Mouse (Mus musculus) forebrain, embryonic 11.5 days (tissue): ENCODE measurements around the gene Epsti1. TPM values are rescaled to one million over a fixed set of nuclear protein-coding genes. Genes with fewer than 3 reads are reported as not detected.

Experiments
- ATAC-seq: fragments of 200-750 bp; cut with Nextera tagmentation; replicated peaks from 2 replicates; pipeline ENCODE4 v1.8.0; 2017; ENCODE audit warnings: moderate TSS enrichment; ENCODE audit not compliant: low FRiP score
- DNase-seq: peaks from one replicate; pipeline ENCODE4 v3.0.0-alpha.2; 2017; ENCODE audit warnings: low spot score
- H3K27ac ChIP-seq: fragments of 300-500 bp; sonication (generic); 2 replicates; pipeline ENCODE4 v1.5.1; 2014; ENCODE audit warnings: low read depth, low read length
- H3K27me3 ChIP-seq: fragments of 300-500 bp; sonication (generic); 2 replicates; pipeline ENCODE4 v1.6.1; 2014; ENCODE audit warnings: mild to moderate bottlenecking, low read length, mixed read lengths; ENCODE audit not compliant: control insufficient read depth, insufficient read depth
- H3K36me3 ChIP-seq: fragments of 300-500 bp; sonication (generic); 2 replicates; pipeline ENCODE4 v1.6.1; 2014; ENCODE audit warnings: mild to moderate bottlenecking, low read length, moderate library complexity, mixed read lengths; ENCODE audit not compliant: control insufficient read depth, insufficient read depth
- H3K4me1 ChIP-seq: fragments of 300-500 bp; sonication (generic); replicated peaks from 2 replicates; pipeline ENCODE4 v1.6.1; 2014; ENCODE audit warnings: low read length, mixed read lengths; ENCODE audit not compliant: control insufficient read depth, insufficient read depth
- H3K4me2 ChIP-seq: fragments of 300-500 bp; sonication (generic); 2 replicates; pipeline ENCODE4 v1.6.1; 2014; ENCODE audit warnings: low read depth, mild to moderate bottlenecking, low read length, moderate library complexity, mixed read lengths; ENCODE audit not compliant: severe bottlenecking
- H3K4me3 ChIP-seq: fragments of 300-500 bp; sonication (generic); 2 replicates; pipeline ENCODE4 v1.5.1; 2014; ENCODE audit warnings: low read depth, low read length
- H3K9ac ChIP-seq: fragments of 300-500 bp; sonication (generic); 2 replicates; pipeline ENCODE4 v1.6.1; 2014; ENCODE audit warnings: low read length
- H3K9me3 ChIP-seq: fragments of 300-500 bp; sonication (generic); 2 replicates; pipeline ENCODE4 v1.6.1; 2016; ENCODE audit warnings: low read length, mixed read lengths; ENCODE audit not compliant: control insufficient read depth
- WGBS: fragments of 180-500 bp; shearing (Covaris S2); extraction: QIAGEN DNeasy Blood & Tissue Kit; methylation state at CpG from one replicate; pipeline ENCODE4 v1.1.7; 2014; 5-methylcytosine and 5-hydroxymethylcytosine counted together
- polyA plus RNA-seq: library from polyadenylated mRNA; unstranded; fragments of >200 nt; fragmentation: Nextera tagmentation; extraction: Ambion mirVana; gene quantifications from 2 replicates; pipeline ENCODE4 v1.2.1, GENCODE M21; 2014

The Epsti1 gene
- polyA plus RNA-seq, 1 experiment from 2014 or later: 0.16 TPM

DNA sequence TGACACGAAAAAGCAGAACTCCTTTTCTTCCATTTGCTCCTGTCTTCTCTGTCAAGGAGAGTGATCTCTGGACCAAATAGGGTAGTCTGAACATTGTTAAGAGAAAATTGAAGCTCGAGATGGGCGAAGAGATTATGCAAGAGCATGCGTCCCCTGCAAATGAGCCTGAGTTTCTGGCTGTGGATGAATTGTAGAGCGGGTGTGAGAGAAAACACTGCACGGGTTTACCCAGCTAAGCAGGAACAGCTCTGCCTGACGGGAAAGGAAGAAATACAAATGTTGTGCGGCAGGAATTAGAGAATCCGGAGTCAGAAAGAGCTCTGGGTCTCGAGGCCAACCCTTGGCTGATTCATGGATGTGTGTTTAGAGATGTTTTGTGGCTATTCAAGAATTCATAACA lies 107.8 kb downstream of the Epsti1 start:
- Histone ChIP-seq H3K27me3 (no peaks in the 10 kb centered on the region), H3K36me3 (no peaks in the 10 kb centered on the region), H3K4me2 (no peak overlapping the region), H3K9me3 (no peaks in the 10 kb centered on the region), H3K9ac (no peak overlapping the region), H3K4me3 (no peak overlapping the region), H3K27ac (no peak overlapping the region), H3K4me1 (no peaks in the 10 kb centered on the region)
- 75% methylated on average over 10 of the region's 10 CpGs for WGBS
- DNase-seq (no peak), ATAC-seq (no peak)

DNA sequence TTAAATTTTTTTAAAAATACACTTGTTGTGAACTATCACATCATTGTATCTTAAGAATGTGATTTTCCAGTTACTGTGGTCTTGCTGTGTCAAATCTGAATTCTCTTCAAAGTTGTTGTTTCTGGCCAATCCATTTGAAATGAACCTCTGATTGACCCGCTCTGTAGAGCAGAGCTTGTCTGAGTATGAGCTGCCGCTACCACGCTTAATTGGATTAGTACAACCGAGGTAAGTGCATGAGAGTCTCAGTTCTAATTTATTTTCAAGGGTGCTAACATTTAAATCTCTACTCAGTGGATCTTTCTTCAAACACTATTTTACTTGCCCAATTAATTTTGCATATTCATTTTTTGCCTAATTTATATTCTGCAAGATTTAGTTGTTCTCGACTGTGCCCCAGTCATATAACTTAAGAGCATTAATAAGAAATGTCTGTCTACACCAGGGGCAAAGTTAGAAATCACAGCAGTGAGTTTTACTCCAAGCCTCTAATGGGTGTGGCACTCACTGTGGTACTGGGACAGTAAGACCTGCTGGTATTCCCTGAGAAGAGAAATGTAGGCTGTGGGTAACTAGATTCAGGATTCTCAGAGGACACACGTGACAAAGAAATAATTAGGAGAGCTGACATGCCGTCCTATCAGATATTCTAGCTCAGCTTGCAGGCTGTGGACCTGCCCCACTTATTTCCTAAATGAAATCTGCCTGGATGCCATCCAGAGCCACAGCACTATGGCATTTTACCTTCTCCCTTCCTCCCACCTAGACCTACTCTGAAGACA lies 111.7 kb downstream of the Epsti1 start:
- Histone ChIP-seq H3K36me3 (no peaks in the 10 kb centered on the region), H3K4me3 (no peak overlapping the region), H3K27ac (no peak overlapping the region), H3K4me2 (no peak overlapping the region), H3K9ac (no peak overlapping the region), H3K4me1 (0 out of 2 replicates have a peak, but pooled peaks cover 4% of the 10 kb centered on the region), H3K9me3 (no peaks in the 10 kb centered on the region), H3K27me3 (peaks cover 7% of the 10 kb centered on the region)
- WGBS: 53% methylated on average over 7 of the region's 7 CpGs
- DNase-seq: no peak
- no peak for ATAC-seq

DNA sequence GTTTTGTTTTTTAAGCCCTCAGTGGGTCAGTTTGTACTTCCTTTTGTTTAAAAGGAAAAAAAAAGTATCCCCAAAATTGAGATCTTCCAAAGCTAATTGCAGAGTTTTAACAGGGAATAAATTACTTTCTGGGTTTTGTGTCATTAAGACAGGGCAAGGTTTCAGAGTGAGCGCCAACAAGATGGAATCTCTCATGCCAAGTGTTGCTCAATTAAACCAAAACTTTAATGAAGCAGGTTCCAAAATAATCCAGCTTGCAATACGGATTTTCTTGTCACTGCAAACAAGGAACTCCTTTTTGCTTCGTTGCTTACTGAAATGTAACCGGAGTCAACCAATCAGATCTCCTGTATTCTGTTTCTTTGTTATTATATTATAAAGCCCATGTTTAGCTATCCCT lies 112.4 kb downstream of the Epsti1 start:
- no peak overlapping the region for H3K9ac ChIP-seq
- WGBS: 62% methylated on average over 4 of the region's 4 CpGs

DNA sequence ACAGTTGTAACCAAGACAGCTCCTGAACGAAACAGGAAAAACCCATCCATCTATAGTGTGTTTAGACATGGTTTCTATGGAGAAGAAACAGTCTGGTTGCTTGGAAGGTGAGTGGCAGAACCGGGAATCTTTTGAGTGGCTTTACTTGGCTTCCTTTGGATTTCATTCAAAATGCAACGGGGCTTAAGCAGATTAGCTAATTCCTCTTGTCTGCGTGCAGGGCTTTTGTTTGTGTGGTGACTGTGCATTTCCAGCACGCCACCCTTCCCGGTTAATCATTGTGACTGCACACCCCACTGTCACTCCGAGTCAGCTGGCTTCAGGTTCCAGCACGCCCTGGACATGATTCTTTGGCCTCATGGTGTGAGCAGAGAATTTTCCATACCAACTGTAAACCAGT lies 115.9 kb downstream of the Epsti1 start:
- Histone ChIP-seq H3K4me3 (no peak overlapping the region), H3K4me2 (no peak overlapping the region), H3K4me1 (0 out of 2 replicates have a peak, but pooled peaks cover 4% of the 10 kb centered on the region), H3K27me3 (peaks cover 11% of the 10 kb centered on the region), H3K27ac (no peak overlapping the region), H3K36me3 (no peaks in the 10 kb centered on the region), H3K9me3 (no peaks in the 10 kb centered on the region), H3K9ac (no peak overlapping the region)
- WGBS: 15% methylated on average over 8 of the region's 8 CpGs
- DNase-seq: peak; percentile 51
- peak; percentile 42 for ATAC-seq

More for the DNA sequence above, 112.4 kb downstream of the Epsti1 start:
- Histone ChIP-seq H3K4me2 (no peak overlapping the region), H3K36me3 (no peaks in the 10 kb centered on the region), H3K4me3 (no peak overlapping the region), H3K27me3 (peaks cover 9% of the 10 kb centered on the region), H3K9me3 (no peaks in the 10 kb centered on the region), H3K4me1 (0 out of 2 replicates have a peak, but pooled peaks cover 4% of the 10 kb centered on the region), H3K27ac (no peak overlapping the region)
- DNase-seq (no peak), ATAC-seq (no peak)

DNA sequence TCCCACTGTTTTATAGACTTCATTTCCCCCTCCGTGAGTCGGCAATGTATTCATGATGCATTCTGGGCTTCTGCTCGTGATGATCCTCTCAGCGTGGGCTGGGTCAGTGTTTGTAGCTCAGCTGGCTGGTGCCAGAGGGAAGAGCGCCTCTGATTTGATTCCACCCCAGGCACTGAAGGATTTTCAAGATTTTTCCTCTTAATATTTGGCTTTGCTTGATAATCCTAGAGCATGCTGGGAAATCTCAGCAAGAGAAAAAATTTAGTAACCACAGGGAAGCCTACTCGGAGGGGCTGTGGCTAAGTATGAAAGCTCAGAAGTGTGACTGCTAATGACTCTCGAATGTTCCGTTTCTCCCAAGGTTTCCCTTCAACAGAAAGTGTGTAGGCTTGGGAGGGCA lies 134.8 kb downstream of the Epsti1 start:
- ATAC-seq (no peak), DNase-seq (no peak)
- Histone ChIP-seq H3K27ac (no peak overlapping the region), H3K4me3 (no peak overlapping the region), H3K36me3 (no peaks in the 10 kb centered on the region), H3K4me1 (no peaks in the 10 kb centered on the region), H3K9me3 (no peaks in the 10 kb centered on the region), H3K4me2 (no peak overlapping the region), H3K27me3 (no peaks in the 10 kb centered on the region), H3K9ac (no peak overlapping the region)
- 84% methylated on average over 8 of the region's 8 CpGs for WGBS

DNA sequence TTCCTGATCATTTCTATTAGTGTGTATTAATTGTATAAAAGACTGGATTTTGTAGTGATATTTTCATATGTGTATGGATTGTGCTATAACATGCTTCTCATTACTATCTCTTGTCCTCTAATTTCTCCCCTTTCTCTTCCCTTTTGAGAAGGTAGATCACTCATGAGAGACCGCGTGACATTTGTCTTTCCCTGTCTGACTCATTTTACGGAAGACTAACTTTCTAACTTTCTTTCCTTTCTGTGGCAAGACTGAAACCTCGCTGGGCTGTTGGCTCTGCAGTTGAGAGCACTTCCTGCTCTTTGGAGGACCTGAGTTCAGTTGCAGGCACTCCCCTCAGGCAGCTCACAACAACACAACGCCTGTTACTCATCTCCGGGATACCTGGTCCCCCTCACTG lies 136.6 kb downstream of the Epsti1 start:
- no peaks in the 10 kb centered on the region for H3K9me3 ChIP-seq
- 89% methylated on average over 6 of the region's 6 CpGs for WGBS
- H3K27me3 ChIP-seq: no peaks in the 10 kb centered on the region
- no peaks in the 10 kb centered on the region for H3K4me1 ChIP-seq
- no peaks in the 10 kb centered on the region for H3K36me3 ChIP-seq
- no peak overlapping the region for H3K27ac ChIP-seq
- H3K9ac ChIP-seq: no peak overlapping the region
- ATAC-seq: no peak
- no peak for DNase-seq
- no peak overlapping the region for H3K4me3 ChIP-seq
- H3K4me2 ChIP-seq: no peak overlapping the region

DNA sequence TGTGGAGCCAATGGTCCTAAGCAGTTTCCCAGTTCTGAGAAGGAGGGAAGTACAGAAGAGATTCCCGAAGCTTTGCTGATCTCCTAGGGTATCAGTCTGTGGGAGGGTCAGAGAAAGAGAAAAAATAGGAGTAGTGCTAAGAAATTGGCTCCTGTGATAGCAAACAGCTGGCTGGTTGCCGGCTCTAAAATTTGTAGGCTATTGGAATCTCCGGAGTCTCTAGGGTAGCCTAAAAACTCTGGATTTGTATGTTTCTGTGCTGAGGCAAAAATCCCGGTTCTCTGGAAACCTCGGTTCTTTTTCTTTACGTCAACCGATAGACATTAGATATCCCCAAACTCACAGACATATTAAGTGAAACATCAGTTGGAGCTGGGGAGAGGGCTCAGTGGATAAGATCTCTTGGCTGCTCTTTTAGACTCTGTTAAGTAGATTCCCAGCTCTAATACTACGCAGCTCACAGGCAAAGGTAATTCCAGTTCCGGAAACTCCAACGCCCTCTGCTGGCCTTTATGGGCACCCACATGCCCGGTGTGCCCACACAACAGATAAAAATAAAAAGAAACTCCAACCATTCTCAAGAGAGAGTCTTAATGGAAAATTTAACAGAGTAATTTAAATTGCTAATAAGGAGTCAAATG lies 138.0 kb downstream of the Epsti1 start:
- no peaks in the 10 kb centered on the region for H3K9me3 ChIP-seq
- H3K27me3 ChIP-seq: no peaks in the 10 kb centered on the region
- H3K4me2 ChIP-seq: no peak overlapping the region
- H3K27ac ChIP-seq: no peak overlapping the region
- WGBS: 81% methylated on average over 11 of the region's 11 CpGs
- DNase-seq: no peak
- H3K9ac ChIP-seq: no peak overlapping the region
- no peaks in the 10 kb centered on the region for H3K36me3 ChIP-seq
- H3K4me1 ChIP-seq: no peaks in the 10 kb centered on the region
- H3K4me3 ChIP-seq: no peak overlapping the region
- ATAC-seq: no peak

DNA sequence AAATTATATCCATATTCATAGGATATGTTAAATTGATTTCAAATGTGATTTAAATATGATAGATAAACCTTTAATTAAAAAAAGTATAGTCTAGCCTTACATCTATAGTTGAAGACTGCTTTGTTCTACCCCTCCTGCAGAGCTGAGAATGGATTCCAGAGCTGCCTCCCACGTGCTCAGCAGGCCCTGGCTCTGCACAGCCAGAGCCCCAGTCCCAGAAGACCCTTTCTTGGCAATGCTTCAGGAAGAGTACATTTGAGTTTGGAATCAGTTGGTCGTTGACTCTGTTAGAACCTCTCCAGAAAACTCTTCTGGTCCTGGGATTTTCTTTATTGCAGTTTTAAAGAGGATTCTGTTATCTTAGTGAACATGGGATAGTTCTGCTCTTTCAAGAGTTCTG lies 139.0 kb downstream of the Epsti1 start:
- no peak overlapping the region for H3K4me3 ChIP-seq
- ATAC-seq (no peak), DNase-seq (no peak)
- no peaks in the 10 kb centered on the region for H3K9me3 ChIP-seq
- WGBS: 41% methylated on average over 2 of the region's 2 CpGs
- no peak overlapping the region for H3K9ac ChIP-seq
- H3K4me1 ChIP-seq: no peaks in the 10 kb centered on the region
- no peak overlapping the region for H3K4me2 ChIP-seq
- H3K36me3 ChIP-seq: no peaks in the 10 kb centered on the region
- H3K27ac ChIP-seq: no peak overlapping the region
- H3K27me3 ChIP-seq: no peaks in the 10 kb centered on the region

DNA sequence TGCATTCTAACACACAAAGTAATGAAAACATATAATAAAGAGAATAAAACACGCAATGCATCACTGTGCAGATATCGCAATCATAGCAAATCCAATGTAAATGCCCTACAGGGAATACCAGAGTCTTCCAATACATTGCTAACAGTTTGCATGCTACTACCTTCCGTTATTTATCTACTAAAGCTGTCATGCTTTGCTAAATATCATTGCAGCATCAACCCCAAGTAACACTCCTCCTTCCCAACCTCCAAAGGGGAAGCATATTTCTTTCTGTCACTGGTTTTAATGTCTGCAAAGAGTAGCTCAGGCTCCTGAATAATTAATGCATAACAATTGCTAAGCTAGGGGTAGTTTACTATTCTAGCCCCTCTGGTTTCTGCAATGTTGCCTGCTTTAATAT lies 144.2 kb downstream of the Epsti1 start:
- Histone ChIP-seq H3K27me3 (no peaks in the 10 kb centered on the region), H3K4me3 (no peak overlapping the region), H3K27ac (no peak overlapping the region), H3K9me3 (no peaks in the 10 kb centered on the region), H3K9ac (no peak overlapping the region), H3K4me1 (no peaks in the 10 kb centered on the region), H3K4me2 (no peak overlapping the region), H3K36me3 (no peaks in the 10 kb centered on the region)
- 92% methylated on average over 3 of the region's 3 CpGs for WGBS
- ATAC-seq (no peak), DNase-seq (no peak)
